Mouse (Mus musculus): ENCODE data around the gene Gclm. TPM values are rescaled to one million over a fixed set of nuclear protein-coding genes. Genes with fewer than 3 reads are reported as not detected.
"Not testable (repeated sequence)": the region's sequence is repeated elsewhere in the genome, so short reads cannot be mapped to it uniquely, and the experiment has no call there.

Gene Gclm
- total and polyA plus RNA-seq, 3 experiments, result 20.7 to 51.4 (median 44.8) TPM

DNA sequence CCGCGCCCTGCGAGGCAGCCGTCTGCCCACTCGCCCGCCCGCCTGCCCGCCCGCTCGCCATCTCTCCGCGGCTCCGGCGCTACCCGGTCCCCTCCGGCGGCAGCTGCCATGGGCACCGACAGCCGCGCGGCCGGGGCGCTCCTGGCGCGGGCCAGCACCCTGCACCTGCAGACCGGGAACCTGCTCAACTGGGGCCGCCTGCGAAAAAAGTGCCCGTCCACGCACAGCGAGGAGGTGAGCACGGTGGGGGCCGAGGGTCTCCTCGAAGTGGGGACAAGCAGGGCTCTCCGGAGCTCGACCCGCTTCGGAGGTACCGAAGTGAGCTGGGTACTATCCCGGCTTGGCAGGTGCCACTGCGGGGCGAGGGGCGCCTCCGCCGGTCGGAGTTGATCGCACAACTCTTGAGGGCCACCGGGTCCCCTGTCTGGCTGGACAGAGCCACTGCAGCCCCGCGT lies 548 bp downstream of the Gclm start:
- Histone ChIP-seq H3K4me1 (ENCODE audit: control insufficient read depth, insufficient read depth, low read length) (peaks cover 4% of the 10 kb centered on the region), H3K27me3 (ENCODE audit: control insufficient read depth, insufficient read depth, low read length) (no peaks in the 10 kb centered on the region), H3K36me3 (ENCODE audit: control insufficient read depth, insufficient read depth, low read length) (no peaks in the 10 kb centered on the region; the same call in 1 of the 2 replicates), H3K27ac (peak overlapping the region; percentile 88), H3K9ac (ENCODE audit: low read depth, low read length) (peak overlapping the region; percentile 95), H3K4me3 (peak overlapping the region; percentile 90), H3K79me2 (replicated peaks; ENCODE audit: control insufficient read depth, insufficient read depth, low read length) (peaks cover 2% of the 10 kb centered on the region; the same call in 1 of the 2 replicates)
- no peak for DNase-seq
- intact Hi-C loops (cut with DNase I), result loop anchor here (1.0 to 5.0 kb wide), 2 partner anchors 28 to 46 kb away; partner anchors contain the start of genes Bcar3 and Dnttip2
- under 1% methylated on average over 50 of the region's 50 CpGs for WGBS
- no peak for TF ChIP-seq EP300 (IDR thresholded peaks at IDR 0.05; ENCODE audit: insufficient read depth, low read depth, low read length)
- peak; percentile 50 for TF ChIP-seq CTCF (IDR thresholded peaks at IDR 0.05)
- TF ChIP-seq POLR2A (IDR thresholded peaks at IDR 0.05; ENCODE audit: insufficient read depth, low read depth, low read length), result no peak

DNA sequence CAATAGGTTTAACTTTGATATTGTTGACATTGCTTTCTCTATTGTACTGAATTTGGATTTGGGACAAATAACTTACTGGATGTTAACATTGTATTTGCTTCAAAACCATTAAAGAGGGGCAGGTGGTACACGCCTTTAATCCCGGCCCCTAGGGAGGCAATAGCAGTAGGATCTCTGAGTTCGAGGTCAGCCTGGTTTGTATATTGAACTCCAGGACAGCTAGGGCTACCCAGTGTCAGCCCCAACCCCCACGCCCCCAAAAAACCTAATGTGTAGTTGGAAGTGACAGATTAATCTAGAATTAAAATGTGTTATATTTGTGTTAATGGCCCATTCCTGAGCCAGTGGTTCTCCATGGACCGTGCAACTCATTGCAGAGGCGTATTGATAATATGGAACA lies 1.0 kb downstream of the Gclm start:
- intact Hi-C loops (cut with DNase I), result loop anchor here (5.0 kb wide), 1 partner anchor 46 kb away; the partner anchor contains the start of gene Bcar3
- Histone ChIP-seq H3K4me1 (ENCODE audit: control insufficient read depth, insufficient read depth, low read length) (peaks cover 4% of the 10 kb centered on the region), H3K4me3 (peak overlapping the region; percentile 90), H3K27me3 (ENCODE audit: control insufficient read depth, insufficient read depth, low read length) (no peaks in the 10 kb centered on the region), H3K36me3 (ENCODE audit: control insufficient read depth, insufficient read depth, low read length) (no peaks in the 10 kb centered on the region; the same call in 1 of the 2 replicates), H3K79me2 (replicated peaks; ENCODE audit: control insufficient read depth, insufficient read depth, low read length) (peaks cover 2% of the 10 kb centered on the region; the same call in 1 of the 2 replicates), H3K27ac (no peak overlapping the region; the same call in 1 of the 2 replicates), H3K9ac (ENCODE audit: low read depth, low read length) (peak overlapping the region; percentile 95; the same call in 1 of the 2 replicates)
- TF ChIP-seq EP300 (IDR thresholded peaks at IDR 0.05; ENCODE audit: insufficient read depth, low read depth, low read length), result no peak
- TF ChIP-seq POLR2A (IDR thresholded peaks at IDR 0.05; ENCODE audit: insufficient read depth, low read depth, low read length), result no peak
- TF ChIP-seq CTCF (IDR thresholded peaks at IDR 0.05), result no peak
- DNase-seq, result no peak
- WGBS, result 38% methylated on average over 6 of the region's 6 CpGs

DNA sequence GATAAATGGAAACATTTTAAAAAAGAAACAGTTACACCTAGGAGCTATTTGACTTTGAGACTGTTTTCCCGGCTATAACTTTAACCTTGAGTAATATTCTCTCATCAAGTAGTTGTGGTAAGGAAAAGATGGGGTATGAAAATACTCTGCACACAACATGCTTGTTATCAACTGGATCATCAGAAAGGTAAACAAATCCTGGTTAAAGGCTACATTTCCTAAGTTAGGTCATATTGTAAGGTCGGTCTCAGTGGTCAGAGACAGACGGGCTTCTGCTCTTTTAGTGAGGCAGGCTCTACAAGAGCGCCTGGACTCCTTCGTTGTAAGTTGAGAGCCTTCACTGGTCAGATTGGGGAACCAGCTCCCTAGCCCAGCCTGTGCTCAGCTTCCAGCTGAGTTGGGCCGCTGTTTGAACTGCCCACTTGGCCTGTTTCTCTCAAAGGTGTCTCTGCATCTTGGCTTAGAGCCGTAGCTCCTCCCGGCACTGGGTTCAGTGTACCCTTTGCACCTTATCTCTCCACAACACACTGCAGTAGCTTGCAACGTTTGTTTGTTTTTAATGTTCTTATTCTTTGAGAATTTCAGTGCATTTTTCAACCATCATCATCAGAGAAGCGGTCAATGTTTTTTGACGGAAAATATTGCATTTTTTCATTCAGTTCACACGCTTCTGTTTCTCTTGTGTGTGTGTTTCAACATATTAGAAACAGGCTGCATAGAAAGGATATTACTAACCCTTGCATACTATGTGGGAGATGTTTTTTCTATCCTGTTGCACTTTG lies 1.8 kb downstream of the Gclm start:
- peaks cover 4% of the 10 kb centered on the region for H3K4me1 ChIP-seq (ENCODE audit: control insufficient read depth, insufficient read depth, low read length)
- H3K36me3 ChIP-seq (ENCODE audit: control insufficient read depth, insufficient read depth, low read length), result no peaks in the 10 kb centered on the region; the same call in 1 of the 2 replicates
- 44% methylated on average over 12 of the region's 12 CpGs for WGBS
- no peak for DNase-seq
- H3K27me3 ChIP-seq (ENCODE audit: control insufficient read depth, insufficient read depth, low read length), result no peaks in the 10 kb centered on the region
- no peak overlapping the region for H3K27ac ChIP-seq
- TF ChIP-seq CTCF (IDR thresholded peaks at IDR 0.05), result no peak
- H3K9ac ChIP-seq (ENCODE audit: low read depth, low read length), result 0 out of 2 replicates have a peak overlapping the region, but pooled peaks have one; percentile 29
- intact Hi-C loops (cut with DNase I), result loop anchor here (5.0 kb wide), 1 partner anchor 45 kb away; the partner anchor contains the start of gene Bcar3
- peak overlapping the region; percentile 90 for H3K4me3 ChIP-seq
- peaks cover 2% of the 10 kb centered on the region; the same call in 1 of the 2 replicates for H3K79me2 ChIP-seq (replicated peaks; ENCODE audit: control insufficient read depth, insufficient read depth, low read length)

DNA sequence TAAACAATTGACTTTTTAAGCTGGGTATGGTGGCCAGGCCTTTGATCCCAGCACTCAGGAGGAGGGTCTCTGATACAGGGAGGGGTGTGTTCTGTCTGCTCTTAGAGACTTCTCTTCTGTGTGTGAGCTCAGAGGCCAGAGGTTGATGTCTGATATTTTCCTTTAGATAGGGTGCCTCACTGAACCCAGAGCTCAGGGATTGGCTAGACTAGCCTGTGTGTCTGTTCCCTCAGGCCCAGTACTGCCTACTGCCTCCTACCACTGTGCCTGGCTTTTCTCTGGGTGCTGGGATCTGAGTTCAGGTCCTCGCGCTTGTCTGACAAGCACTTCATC lies 2.4 kb downstream of the Gclm start:
- TF ChIP-seq POLR2A (IDR thresholded peaks at IDR 0.05; ENCODE audit: insufficient read depth, low read depth, low read length), result no peak
- TF ChIP-seq EP300 (IDR thresholded peaks at IDR 0.05; ENCODE audit: insufficient read depth, low read depth, low read length), result no peak
- TF ChIP-seq CTCF (IDR thresholded peaks at IDR 0.05), result no peak
- Histone ChIP-seq H3K79me2 (replicated peaks; ENCODE audit: control insufficient read depth, insufficient read depth, low read length) (peaks cover 4% of the 10 kb centered on the region; the same call in 1 of the 2 replicates), H3K27ac (no peak overlapping the region), H3K9ac (ENCODE audit: low read depth, low read length) (no peak overlapping the region), H3K4me1 (ENCODE audit: control insufficient read depth, insufficient read depth, low read length) (peaks cover 4% of the 10 kb centered on the region), H3K4me3 (no peak overlapping the region), H3K36me3 (ENCODE audit: control insufficient read depth, insufficient read depth, low read length) (no peaks in the 10 kb centered on the region; the same call in 1 of the 2 replicates), H3K27me3 (ENCODE audit: control insufficient read depth, insufficient read depth, low read length) (no peaks in the 10 kb centered on the region)
- DNase-seq, result no peak
- intact Hi-C loops (cut with DNase I), result loop anchor here (5.0 kb wide), 1 partner anchor 45 kb away; the partner anchor contains the start of gene Bcar3
- WGBS, result 100% methylated on average over 2 of the region's 2 CpGs

DNA sequence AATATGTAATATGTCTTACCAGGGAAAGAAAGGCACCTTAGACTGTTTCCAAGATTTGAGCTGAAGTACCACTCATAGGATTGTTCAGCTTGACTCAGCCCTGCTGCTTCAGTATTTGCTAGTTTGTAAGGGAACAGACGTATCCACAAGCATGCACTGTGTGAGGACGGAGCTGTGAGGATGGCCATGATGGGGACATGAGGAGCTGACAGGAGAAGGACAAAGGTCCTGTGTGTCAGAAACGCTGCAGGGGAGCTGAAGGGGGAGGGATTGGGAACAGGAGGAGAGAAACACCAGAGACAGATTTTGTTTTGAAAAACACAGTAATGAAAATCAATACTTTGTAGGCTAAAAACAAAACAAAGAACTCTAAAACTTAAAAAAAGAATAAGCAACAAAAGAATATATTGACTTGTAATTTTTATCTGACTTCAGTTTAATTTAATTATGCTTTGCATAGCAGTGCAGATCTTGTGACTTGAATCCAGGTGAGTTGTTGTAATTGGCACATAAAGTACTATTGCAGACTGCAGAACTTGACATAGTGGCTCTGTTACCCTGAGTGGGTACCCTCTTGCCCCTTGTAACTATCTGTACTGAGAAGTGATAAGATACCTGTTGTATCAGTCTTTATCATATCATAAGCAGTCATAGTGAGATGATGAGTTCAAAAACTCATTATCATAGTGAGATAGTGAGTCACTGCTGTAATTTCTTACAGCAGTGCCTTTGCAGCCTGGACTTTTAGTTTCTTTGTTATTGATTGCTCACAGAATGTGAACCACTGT lies 7.3 kb downstream of the Gclm start:
- Histone ChIP-seq H3K4me1 (ENCODE audit: control insufficient read depth, insufficient read depth, low read length) (no peaks in the 10 kb centered on the region), H3K27me3 (ENCODE audit: control insufficient read depth, insufficient read depth, low read length) (no peaks in the 10 kb centered on the region), H3K9ac (ENCODE audit: low read depth, low read length) (no peak overlapping the region), H3K27ac (no peak overlapping the region), H3K36me3 (ENCODE audit: control insufficient read depth, insufficient read depth, low read length) (no peaks in the 10 kb centered on the region), H3K4me3 (no peak overlapping the region), H3K79me2 (replicated peaks; ENCODE audit: control insufficient read depth, insufficient read depth, low read length) (peaks cover 5% of the 10 kb centered on the region; the same call in 1 of the 2 replicates)
- intact Hi-C loops (cut with DNase I), result no loop called here
- 59% methylated on average over 3 of the region's 3 CpGs for WGBS
- TF ChIP-seq POLR2A (IDR thresholded peaks at IDR 0.05; ENCODE audit: insufficient read depth, low read depth, low read length), result no peak
- no peak for TF ChIP-seq EP300 (IDR thresholded peaks at IDR 0.05; ENCODE audit: insufficient read depth, low read depth, low read length)
- no peak for TF ChIP-seq CTCF (IDR thresholded peaks at IDR 0.05)
- DNase-seq, result no peak

DNA sequence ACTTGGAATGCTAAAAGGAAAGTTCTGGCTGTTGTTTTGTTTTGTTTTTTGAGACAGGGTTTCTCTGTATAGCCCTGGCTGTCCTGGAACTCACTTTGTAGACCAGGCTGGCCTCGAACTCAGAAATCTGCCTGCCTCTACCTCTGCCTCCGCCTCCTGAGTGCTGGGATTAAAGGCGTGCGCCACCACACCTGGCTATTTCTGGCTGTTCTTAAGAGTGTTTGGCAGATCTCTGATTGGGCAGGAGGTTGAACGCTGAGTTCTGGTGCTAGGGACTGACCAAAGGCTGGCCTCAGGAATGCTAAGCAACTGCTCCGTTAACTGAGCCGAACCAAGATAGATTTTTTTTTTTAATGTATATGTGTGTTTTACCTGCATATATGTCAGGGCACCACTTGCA lies 8.7 kb downstream of the Gclm start:
- intact Hi-C loops (cut with DNase I); H3K79me2 ChIP-seq (replicated peaks; ENCODE audit: control insufficient read depth, insufficient read depth, low read length); H3K36me3 ChIP-seq (ENCODE audit: control insufficient read depth, insufficient read depth, low read length): not testable (repeated sequence)

More for the DNA sequence above, 8.7 kb downstream of the Gclm start:
- not testable (repeated sequence) for H3K4me3 ChIP-seq; H3K4me1 ChIP-seq (ENCODE audit: control insufficient read depth, insufficient read depth, low read length); H3K27me3 ChIP-seq (ENCODE audit: control insufficient read depth, insufficient read depth, low read length); DNase-seq; H3K27ac ChIP-seq; H3K9ac ChIP-seq (ENCODE audit: low read depth, low read length)
- 78% methylated on average over 7 of the region's 7 CpGs for WGBS
